Mouse (Mus musculus) retina, embryonic 14.5 days (tissue): Measurements from ENCODE around the gene Tsr1.

Experiments used
- DNase-seq: peaks from one replicate; pipeline ENCODE4 v3.0.0-alpha.2; 2015; ENCODE audit warnings: low spot score

Gene Tsr1

GRCm38 (mm10) chr11:74897678-74898516 lies at the start of gene Tsr1:
Tsr1 (plus strand) TSS chr11:74898071.
- peak; percentile 94 for DNase-seq

- DNase-seq, result no peak
Observed at GRCm38 (mm10) chr11:74850998-74851661, 46.7 kb upstream of the Tsr1 start.

- no peak for DNase-seq
Observed at GRCm38 (mm10) chr11:74857756-74858155, 40.1 kb upstream of the Tsr1 start.

GRCm38 (mm10) chr11:74862129-74862528 lies 35.7 kb upstream of the Tsr1 start:
- no peak for DNase-seq

- DNase-seq, result no peak
Observed at GRCm38 (mm10) chr11:74863471-74863870, 34.4 kb upstream of the Tsr1 start.

GRCm38 (mm10) chr11:74864421-74864820 lies 33.5 kb upstream of the Tsr1 start:
- no peak for DNase-seq

- DNase-seq, result no peak
Observed at GRCm38 (mm10) chr11:74865252-74865651, 32.6 kb upstream of the Tsr1 start.

- DNase-seq, result no peak
Observed at GRCm38 (mm10) chr11:74866640-74867039, 31.2 kb upstream of the Tsr1 start.

- no peak for DNase-seq
Observed at GRCm38 (mm10) chr11:74867181-74867580, 30.7 kb upstream of the Tsr1 start.

- no peak for DNase-seq
Observed at GRCm38 (mm10) chr11:74868046-74868760, 29.7 kb upstream of the Tsr1 start.

- peak; percentile 65 for DNase-seq
Observed at GRCm38 (mm10) chr11:74869603-74870002, 28.3 kb upstream of the Tsr1 start.

- DNase-seq, result no peak
Observed at GRCm38 (mm10) chr11:74870544-74870943, 27.3 kb upstream of the Tsr1 start.

- DNase-seq, result peak; percentile 30
Observed at GRCm38 (mm10) chr11:74870991-74871622, 26.8 kb upstream of the Tsr1 start.

GRCm38 (mm10) chr11:74874630-74875029 lies 23.2 kb upstream of the Tsr1 start:
- DNase-seq, result no peak

- peak; percentile 78 for DNase-seq
Observed at GRCm38 (mm10) chr11:74876801-74877200, 21.1 kb upstream of the Tsr1 start.

GRCm38 (mm10) chr11:74880999-74881398 lies 16.9 kb upstream of the Tsr1 start:
- no peak for DNase-seq

GRCm38 (mm10) chr11:74881979-74882378 lies 15.9 kb upstream of the Tsr1 start:
- no peak for DNase-seq

- DNase-seq, result no peak
Observed at GRCm38 (mm10) chr11:74883098-74883497, 14.8 kb upstream of the Tsr1 start.

GRCm38 (mm10) chr11:74894619-74895018 lies 3.3 kb upstream of the Tsr1 start:
- DNase-seq, result no peak

GRCm38 (mm10) chr11:74895980-74896900 lies 1.6 kb upstream of the Tsr1 start:
- DNase-seq, result peak; percentile 66
